Comparison of ENCODE assay signal across 10 mouse cellular contexts in genomic region chr11:97798083-97798435, GRCm38 (mm10). TPM values are rescaled to one million over a fixed set of nuclear protein-coding genes. Genes with fewer than 3 reads are reported as not detected.
A peak's percentile ranks its signal among the peaks of the same experiment; 100 is the strongest.
DNase-seq lines count a peak whose midpoint lies in the region; ATAC-seq and TF ChIP-seq lines count a peak whose summit lies in the region.
"Had no signal": no experiment of that assay in that cellular context is flagged by ENCODE, and none has a peak within 500 bp of the region (broad histone marks: within the 10 kb centered on the region; RNA-seq: fewer than 3 reads in every experiment).

No protein-coding gene starts in this region.

- peaks cover 12% of the 10 kb centered on the region for H3K4me1 ChIP-seq in brown adipose tissue, adult 24 weeks (ENCODE audit: control insufficient read depth, insufficient read depth, insufficient read length, low read length)
- H3K4me1 ChIP-seq in hindbrain, embryonic 16.5 days (ENCODE audit: control insufficient read depth, insufficient read depth, low read depth, low read length): peaks cover 20% of the 10 kb centered on the region
- H3K4me1 ChIP-seq in midbrain, embryonic 13.5 days (replicated peaks): peaks cover 24% of the 10 kb centered on the region

- intact Hi-C loops in gastrocnemius, adult 2 months (cut with DNase I): loop anchor here (2.0 to 5.0 kb wide), 3 partner anchors 44 to 189 kb away; partner anchors contain the start of genes B230217C12Rik, Fbxo47 and Plxdc1
- intact Hi-C loops in left cerebral cortex, postnatal 25 days (cut with DNase I): loop anchor here (2.0 kb wide), 2 partner anchors 87 to 191 kb away; partner anchors contain the start of gene Fbxo47

- no peak for ATAC-seq in hindbrain, embryonic 16.5 days
- no peak for ATAC-seq in midbrain, embryonic 13.5 days

- H3K4me3 ChIP-seq in gastrocnemius, adult 2 months: peak overlapping the region; percentile 2; the same call in 1 of the 2 replicates
- no peak overlapping the region for H3K4me3 ChIP-seq in brown adipose tissue, adult 24 weeks (ENCODE audit: insufficient read depth, low read depth, low read length)
- H3K4me3 ChIP-seq in hindbrain, embryonic 16.5 days (ENCODE audit: low read length): peak overlapping the region; percentile 61
- H3K4me3 ChIP-seq in midbrain, embryonic 13.5 days (replicated peaks): peak overlapping the region; percentile 97; the same call in 1 of the 2 replicates

- H3K9ac ChIP-seq in hindbrain, embryonic 16.5 days (ENCODE audit: low read depth, low read length): no peak overlapping the region
- no peak overlapping the region for H3K9ac ChIP-seq in midbrain, embryonic 13.5 days (replicated peaks)

- H3K4me2 ChIP-seq in hindbrain, embryonic 16.5 days (ENCODE audit: low read length): peak overlapping the region; percentile 81
- peak overlapping the region; percentile 84 for H3K4me2 ChIP-seq in midbrain, embryonic 13.5 days (replicated peaks)

- H3K27me3 ChIP-seq in hindbrain, embryonic 16.5 days (replicated peaks; ENCODE audit: control insufficient read depth, insufficient read depth, low read length): no peaks in the 10 kb centered on the region
- no peaks in the 10 kb centered on the region for H3K27me3 ChIP-seq in midbrain, embryonic 13.5 days

- no peak for TF ChIP-seq CTCF in gastrocnemius, adult 2 months (IDR thresholded peaks at IDR 0.05)

- WGBS in hindbrain, embryonic 16.5 days: 34% methylated on average over 8 of the region's 8 CpGs
- WGBS in midbrain, embryonic 13.5 days: 37% methylated on average over 8 of the region's 8 CpGs

- H3K36me3 ChIP-seq in hindbrain, embryonic 16.5 days (ENCODE audit: control insufficient read depth, insufficient read depth, low read length): no peaks in the 10 kb centered on the region
- H3K36me3 ChIP-seq in midbrain, embryonic 13.5 days: no peaks in the 10 kb centered on the region

- no peak for DNase-seq in gastrocnemius, adult 2 months
- DNase-seq in gastrocnemius, postnatal 4 days (ENCODE audit: low spot score in 2 of 2): no peak
- DNase-seq in spleen, postnatal 36 days (ENCODE audit: low spot score in 2 of 2): no peak
- no peak for DNase-seq in spleen, postnatal 14 days (ENCODE audit: low spot score in 2 of 2)
- no peak for DNase-seq in left cerebral cortex, postnatal 25 days (ENCODE audit: low spot score in 2 of 2)

- H3K9me3 ChIP-seq in hindbrain, embryonic 16.5 days (ENCODE audit: control insufficient read depth, low read length): no peaks in the 10 kb centered on the region
- no peaks in the 10 kb centered on the region for H3K9me3 ChIP-seq in midbrain, embryonic 13.5 days

- H3K27ac ChIP-seq in gastrocnemius, adult 2 months: peak overlapping the region; percentile 97
- peak overlapping the region; percentile 26; the same call in 1 of the 2 replicates for H3K27ac ChIP-seq in brown adipose tissue, adult 24 weeks (replicated peaks; ENCODE audit: low read depth, low read length)
- peak overlapping the region; percentile 41 for H3K27ac ChIP-seq in hindbrain, embryonic 16.5 days (ENCODE audit: low read depth, low read length)
- no peak overlapping the region for H3K27ac ChIP-seq in midbrain, embryonic 13.5 days

RNA-seq across cellular contexts. Expression of gene Lasp1, which starts 0.7 kb away (rescaled TPM):
- total RNA-seq in gastrocnemius, adult 2 months (2021): 10 to 100 TPM; 10.0 to 16.8 TPM
- total RNA-seq in gastrocnemius, postnatal 4 days (2021): 10 to 100 TPM; 82.0 to 99.0 TPM
- polyA plus RNA-seq in brown adipose tissue, adult 24 weeks (2012; ENCODE audit: insufficient read depth, insufficient read length, missing spikeins): 56.3 and 58.1 TPM in 2 replicates
- polyA plus RNA-seq in hindbrain, embryonic 16.5 days (2015; fragmentation: Nextera tagmentation; extraction: Ambion mirVana): 176 and 191 TPM in 2 replicates
- 136 and 137 TPM in 2 replicates for polyA plus RNA-seq in midbrain, embryonic 13.5 days (2015; fragmentation: Nextera tagmentation; extraction: Ambion mirVana)
- 100 to 1,000 TPM; 192 to 202 TPM for total RNA-seq in left cerebral cortex, postnatal 25 days (2021)

RNA-seq across cellular contexts. Expression of gene Rpl23, which starts 15.8 kb away (rescaled TPM):
- 100 to 1,000 TPM; 385 to 521 TPM for total RNA-seq in gastrocnemius, adult 2 months (2021)
- total RNA-seq in gastrocnemius, postnatal 4 days (2021): 100 to 1,000 TPM; 976 to 983 TPM
- 268 and 348 TPM in 2 replicates for polyA plus RNA-seq in brown adipose tissue, adult 24 weeks (2012; ENCODE audit: insufficient read depth, insufficient read length, missing spikeins)
- 252 and 268 TPM in 2 replicates for polyA plus RNA-seq in hindbrain, embryonic 16.5 days (2015; fragmentation: Nextera tagmentation; extraction: Ambion mirVana)
- polyA plus RNA-seq in midbrain, embryonic 13.5 days (2015; fragmentation: Nextera tagmentation; extraction: Ambion mirVana): 363 and 377 TPM in 2 replicates
- total RNA-seq in left cerebral cortex, postnatal 25 days (2021): 100 to 1,000 TPM; 340 to 351 TPM

RNA-seq across cellular contexts. Expression of gene 1700001P01Rik, which starts 22.3 kb away (rescaled TPM):
- under 1 TPM; 0.39 to 0.56 TPM for total RNA-seq in gastrocnemius, adult 2 months (2021)
- total RNA-seq in gastrocnemius, postnatal 4 days (2021): not detected
- polyA plus RNA-seq in brown adipose tissue, adult 24 weeks (2012; ENCODE audit: insufficient read depth, insufficient read length, missing spikeins): not detected in 2 replicates
- 0.44 and 0.91 TPM in 2 replicates for polyA plus RNA-seq in hindbrain, embryonic 16.5 days (2015; fragmentation: Nextera tagmentation; extraction: Ambion mirVana)
- polyA plus RNA-seq in midbrain, embryonic 13.5 days (2015; fragmentation: Nextera tagmentation; extraction: Ambion mirVana): 0.81 and 1.1 TPM in 2 replicates
- under 1 TPM; 0.62 to 0.78 TPM for total RNA-seq in left cerebral cortex, postnatal 25 days (2021)
- total RNA-seq: monocyte, adult 5-6 weeks had no signal
- polyA plus RNA-seq: kidney, adult 2 months had no signal

RNA-seq across cellular contexts. Expression of gene Cwc25, which starts 31.7 kb away (rescaled TPM):
- total RNA-seq in gastrocnemius, adult 2 months (2021): 1 to 10 TPM; 6.2 to 6.5 TPM
- total RNA-seq in gastrocnemius, postnatal 4 days (2021): 10 to 100 TPM; 13.4 to 13.5 TPM
- 5.8 and 7.1 TPM in 2 replicates for polyA plus RNA-seq in brown adipose tissue, adult 24 weeks (2012; ENCODE audit: insufficient read depth, insufficient read length, missing spikeins)
- polyA plus RNA-seq in hindbrain, embryonic 16.5 days (2015; fragmentation: Nextera tagmentation; extraction: Ambion mirVana): 14.1 and 16.2 TPM in 2 replicates
- 19.0 and 19.6 TPM in 2 replicates for polyA plus RNA-seq in midbrain, embryonic 13.5 days (2015; fragmentation: Nextera tagmentation; extraction: Ambion mirVana)
- 10 to 100 TPM; 18.7 to 20.2 TPM for total RNA-seq in left cerebral cortex, postnatal 25 days (2021)

RNA-seq across cellular contexts. Expression of gene B230217C12Rik, which starts 42.5 kb away (rescaled TPM):
- under 1 TPM; 0.23 to 0.50 TPM for total RNA-seq in gastrocnemius, adult 2 months (2021)
- total RNA-seq in gastrocnemius, postnatal 4 days (2021): 1 to 10 TPM; 1.0 to 2.4 TPM
- polyA plus RNA-seq in brown adipose tissue, adult 24 weeks (2012; ENCODE audit: insufficient read depth, insufficient read length, missing spikeins): 0.59 and 2.0 TPM in 2 replicates
- polyA plus RNA-seq in hindbrain, embryonic 16.5 days (2015; fragmentation: Nextera tagmentation; extraction: Ambion mirVana): 38.2 and 40.7 TPM in 2 replicates
- polyA plus RNA-seq in midbrain, embryonic 13.5 days (2015; fragmentation: Nextera tagmentation; extraction: Ambion mirVana): 23.2 and 24.8 TPM in 2 replicates
- 10 to 100 TPM; 75.4 to 75.9 TPM for total RNA-seq in left cerebral cortex, postnatal 25 days (2021)
- total RNA-seq: monocyte, adult 5-6 weeks had no signal

Comparison
In these comparisons a context has a peak if more than half of its experiments do, and no peak if none do; other contexts are left out.
1. RNA of gene Lasp1, which starts 0.7 kb away (total RNA-seq): 192 to 202 TPM in left cerebral cortex, postnatal 25 days and 82.0 to 99.0 TPM in gastrocnemius, postnatal 4 days; 10.0 to 16.8 TPM in gastrocnemius, adult 2 months; every median in the first group is over 4 times any median in the second.